Mouse (Mus musculus) G1E-ER4 (cell line): ENCODE results near the gene Cdkl5. TPM values are rescaled to one million over a fixed set of nuclear protein-coding genes. Genes with fewer than 3 reads are reported as not detected.

ENCODE experiments used
- GATA1 ChIP-seq: IDR thresholded peaks from one replicate; pipeline ENCODE4 v1.8.0; 2012; ENCODE audit warnings: low read length, inconsistent platforms
- polyA plus RNA-seq: library from polyadenylated mRNA; stranded (reverse); fragments of >175 nt; gene quantifications from 2 replicates; pipeline ENCODE4 v1.2.3, GENCODE M21; 2012

The Cdkl5 gene
- polyA plus RNA-seq, 1 experiment = 0.21 TPM

- no peak for TF ChIP-seq GATA1
Observed at GRCm38 (mm10) chrX:160944722-160945121, 49.8 kb downstream of the Cdkl5 start.

- TF ChIP-seq GATA1 = no peak
Observed at GRCm38 (mm10) chrX:160935541-160935940, 59.0 kb downstream of the Cdkl5 start.

- no peak for TF ChIP-seq GATA1
Observed at GRCm38 (mm10) chrX:160930656-160931055, 63.8 kb downstream of the Cdkl5 start.

GRCm38 (mm10) chrX:160928870-160929269, 65.6 kb downstream of the Cdkl5 start:
- no peak for TF ChIP-seq GATA1

- no peak for TF ChIP-seq GATA1
Observed at GRCm38 (mm10) chrX:160919022-160919637, 75.4 kb downstream of the Cdkl5 start.

- no peak for TF ChIP-seq GATA1
Observed at GRCm38 (mm10) chrX:160906952-160907351, 87.6 kb downstream of the Cdkl5 start, which contains the start of gene Gja6. Gene Gja6 (minus strand): TSS chrX:160907052.

GRCm38 (mm10) chrX:160906477-160906876, 88.0 kb downstream of the Cdkl5 start:
- no peak for TF ChIP-seq GATA1

GRCm38 (mm10) chrX:160905913-160906312, 88.6 kb downstream of the Cdkl5 start:
- TF ChIP-seq GATA1 = no peak

- peak; percentile 65 for TF ChIP-seq GATA1
Observed at GRCm38 (mm10) chrX:160905041-160905678, 89.3 kb downstream of the Cdkl5 start.

GRCm38 (mm10) chrX:160901118-160901517, 93.4 kb downstream of the Cdkl5 start:
- TF ChIP-seq GATA1 = no peak

GRCm38 (mm10) chrX:160892077-160892476, 102.4 kb downstream of the Cdkl5 start:
- no peak for TF ChIP-seq GATA1

GRCm38 (mm10) chrX:160886301-160886700, 108.2 kb downstream of the Cdkl5 start:
- TF ChIP-seq GATA1 = no peak

GRCm38 (mm10) chrX:160866576-160866975, 127.9 kb downstream of the Cdkl5 start:
- no peak for TF ChIP-seq GATA1

- TF ChIP-seq GATA1 = no peak
Observed at GRCm38 (mm10) chrX:160865022-160865421, 129.5 kb downstream of the Cdkl5 start.

- TF ChIP-seq GATA1 = no peak
Observed at GRCm38 (mm10) chrX:160863689-160864383, 130.7 kb downstream of the Cdkl5 start.

GRCm38 (mm10) chrX:160808226-160808625, 186.3 kb downstream of the Cdkl5 start:
- no peak for TF ChIP-seq GATA1
